Mouse (Mus musculus) CH12.LX (cell line): Measurements from ENCODE around the gene Pla2g2c. TPM values are rescaled to one million over a fixed set of nuclear protein-coding genes. Genes with fewer than 3 reads are reported as not detected.

ENCODE experiments used
- DNase-seq: peaks from one replicate; pipeline ENCODE4 v3.0.0-alpha.2; 2013; ENCODE audit errors: extremely low read depth
- H3K27ac ChIP-seq: 2 replicates; pipeline ENCODE4 v1.5.1; 2012; ENCODE audit warnings: low read depth, mild to moderate bottlenecking, control low read depth, moderate library complexity; ENCODE audit not compliant: insufficient read depth
- H3K27me3 ChIP-seq: replicated peaks from 2 replicates; pipeline ENCODE3; 2012; ENCODE audit warnings: inconsistent platforms
- H3K36me3 ChIP-seq, 2 experiments: replicated peaks in 1 of 2; 2 replicates each; pipeline versions ENCODE3 to v1.6.1; 2012; ENCODE audit warnings: inconsistent platforms in 1 of 2, low read length in 1 of 2, mild to moderate bottlenecking in 1 of 2, mixed read lengths in 1 of 2, moderate library complexity in 1 of 2; ENCODE audit not compliant: control insufficient read depth in 1 of 2, insufficient read depth in 1 of 2
- H3K4me1 ChIP-seq, 2 experiments: 2 replicates each; pipeline ENCODE4 v1.6.1; 2012; ENCODE audit warnings: inconsistent platforms in 1 of 2, moderate library complexity in 1 of 2; ENCODE audit not compliant: insufficient read depth in 2 of 2, control insufficient read depth in 1 of 2
- H3K4me2 ChIP-seq: 2 replicates; pipeline ENCODE4 v1.6.1; 2012; ENCODE audit warnings: low read depth, mild to moderate bottlenecking, control low read depth; ENCODE audit not compliant: poor library complexity, insufficient read depth, severe bottlenecking
- H3K4me3 ChIP-seq, 3 experiments: fragments of 150-350 bp in 1 of 3; sonication (generic) in 1 of 3; replicated peaks in 1 of 3; 2 replicates each; pipeline versions ENCODE3 to v1.5.1; 2011 to 2012; ENCODE audit warnings: low read depth in 2 of 3, low read length in 2 of 3, mild to moderate bottlenecking in 2 of 3, moderate library complexity in 2 of 3, control low read depth in 1 of 3, improper control_type of control experiment in 1 of 3, inconsistent platforms in 1 of 3, mixed read lengths in 1 of 3; ENCODE audit not compliant: poor library complexity in 1 of 3
- H3K79me2 ChIP-seq: replicated peaks from 2 replicates; pipeline ENCODE4 v1.6.1; 2012; ENCODE audit warnings: mild to moderate bottlenecking, moderate library complexity; ENCODE audit not compliant: control insufficient read depth, poor library complexity, insufficient read depth, severe bottlenecking; ENCODE audit errors: extremely low read depth
- H3K9ac ChIP-seq: 2 replicates; pipeline ENCODE4 v1.6.1; 2012; ENCODE audit warnings: low read depth, mild to moderate bottlenecking, control low read depth, moderate library complexity; ENCODE audit not compliant: insufficient read depth
- H3K9me3 ChIP-seq: replicated peaks from 2 replicates; pipeline ENCODE3; 2012; ENCODE audit warnings: low read length, inconsistent platforms, mixed read lengths
- CTCF ChIP-seq, 2 experiments: IDR thresholded peaks in 1 of 2; conservative IDR thresholded peaks in 1 of 2; 2 replicates each; pipeline ENCODE4 v1.5.1; 2011 to 2012; ENCODE audit warnings: low read depth in 2 of 2, low read length in 2 of 2, improper control_type of control experiment in 1 of 2, inconsistent platforms in 1 of 2, mild to moderate bottlenecking in 1 of 2, moderate library complexity in 1 of 2
- EP300 ChIP-seq: IDR thresholded peaks from 2 replicates; pipeline ENCODE4 v1.6.1; 2011; ENCODE audit warnings: low read length, improper control_type of control experiment
- ETS1 ChIP-seq: conservative IDR thresholded peaks from 2 replicates; pipeline ENCODE4 v1.6.1; 2012; ENCODE audit warnings: low read depth, mild to moderate bottlenecking, inconsistent platforms, low read length, improper control_type of control experiment, moderate library complexity
- HCFC1 ChIP-seq: IDR thresholded peaks from 2 replicates; pipeline ENCODE4 v1.6.1; 2012; ENCODE audit warnings: low read depth, mild to moderate bottlenecking, inconsistent platforms, low read length, improper control_type of control experiment
- JUND ChIP-seq: conservative IDR thresholded peaks from 2 replicates; pipeline ENCODE4 v1.6.1; 2011; ENCODE audit warnings: low read depth, low read length, improper control_type of control experiment
- KAT2A ChIP-seq: IDR thresholded peaks from 2 replicates; pipeline ENCODE4 v1.6.1; 2012; ENCODE audit warnings: low read length, improper control_type of control experiment, inconsistent platforms; ENCODE audit not compliant: insufficient replicate concordance
- MAX ChIP-seq: IDR thresholded peaks from 2 replicates; pipeline ENCODE4 v1.6.1; 2011; ENCODE audit warnings: low read length, improper control_type of control experiment
- MXI1 ChIP-seq: IDR thresholded peaks from 2 replicates; pipeline ENCODE4 v1.6.1; 2011; ENCODE audit warnings: mild to moderate bottlenecking, low read depth, low read length, improper control_type of control experiment
- MYC ChIP-seq: IDR thresholded peaks from 2 replicates; pipeline ENCODE4 v1.6.1; 2011; ENCODE audit warnings: low read depth, mild to moderate bottlenecking, improper control_type of control experiment, low read length
- PAX5 ChIP-seq: IDR thresholded peaks from 2 replicates; pipeline ENCODE4 v1.6.1; 2012; ENCODE audit warnings: low read length, inconsistent platforms, mixed read lengths
- POLR2A ChIP-seq: IDR thresholded peaks from 2 replicates; pipeline ENCODE4 v1.6.1; 2011; ENCODE audit warnings: low read depth, mild to moderate bottlenecking, improper control_type of control experiment, low read length
- POLR2AphosphoS2 ChIP-seq: IDR thresholded peaks from 2 replicates; pipeline ENCODE4 v1.6.1; 2011; ENCODE audit warnings: low read depth, low read length, improper control_type of control experiment
- RAD21 ChIP-seq: IDR thresholded peaks from 2 replicates; pipeline ENCODE4 v1.6.1; 2011; ENCODE audit warnings: low read depth, mild to moderate bottlenecking, low read length, improper control_type of control experiment, moderate library complexity
- USF2 ChIP-seq: conservative IDR thresholded peaks from 2 replicates; pipeline ENCODE4 v1.6.1; 2011; ENCODE audit warnings: low read depth, low read length, improper control_type of control experiment
- ZC3H11A ChIP-seq: IDR thresholded peaks from 2 replicates; pipeline ENCODE4 v1.6.1; 2012; ENCODE audit warnings: low read depth, mild to moderate bottlenecking, inconsistent platforms, low read length, improper control_type of control experiment
- dilution Hi-C: fragments of 300-500 bp; cut with MboI; formaldehyde crosslinking; loops from 2 replicates; pipeline ENCODE4 v1.14.3; 2020; ENCODE audit warnings: low sequenced_read_pairs; ENCODE audit not compliant: extremely low pct_unique_long_range_greater_than_20kb, extremely low pct_ligation_motif_present
- in situ Hi-C: fragments of 300-500 bp; cut with MboI; formaldehyde crosslinking; loops from 3 replicates; pipeline ENCODE4 v1.14.3; 2019; ENCODE audit warnings: low sequenced_read_pairs, low pct_ligation_motif_present, low pct_unique_long_range_greater_than_20kb, mixed read lengths
- polyA plus RNA-seq: library from polyadenylated mRNA; unstranded; fragments of >175 nt; gene quantifications from 2 replicates; pipeline ENCODE4 v1.2.1, GENCODE M21; 2012; ENCODE audit warnings: low read depth; ENCODE audit not compliant: insufficient read length
- total RNA-seq, 2 experiments: library from RNA; depleted of rRNA; stranded (reverse); fragments of 300-350 nt in 1 of 2; fragments of >200 nt in 1 of 2; gene quantifications; 2 replicates each; pipeline ENCODE4 v1.2.3; 2012 to 2014

Pla2g2c gene
- total and polyA plus RNA-seq, 3 experiments = not detected

GRCm38 (mm10) chr4:138702528-138702927 lies 22.1 kb upstream of the Pla2g2c start:
- H3K27ac ChIP-seq = no peak overlapping the region

GRCm38 (mm10) chr4:138703591-138703990 lies 21.0 kb upstream of the Pla2g2c start:
- TF ChIP-seq ETS1 = no peak
- TF ChIP-seq KAT2A = no peak
- Histone ChIP-seq H3K79me2 (no peaks in the 10 kb centered on the region), H3K27me3 (peaks cover 69% of the 10 kb centered on the region), H3K4me3 (no peak overlapping the region), H3K4me1 (no peaks in the 10 kb centered on the region), H3K9ac (no peak overlapping the region), H3K4me2 (no peak overlapping the region), H3K36me3 (no peaks in the 10 kb centered on the region), H3K9me3 (peaks cover 12% of the 10 kb centered on the region), H3K27ac (no peak overlapping the region)
- DNase-seq = no peak
- in situ Hi-C loops (no loop called here), dilution Hi-C loops (no loop called here)

More at GRCm38 (mm10) chr4:138702528-138702927, 22.1 kb upstream of the Pla2g2c start:
- Histone ChIP-seq H3K4me3 (no peak overlapping the region), H3K36me3 (no peaks in the 10 kb centered on the region), H3K9ac (no peak overlapping the region), H3K9me3 (peaks cover 12% of the 10 kb centered on the region), H3K4me2 (no peak overlapping the region), H3K4me1 (no peaks in the 10 kb centered on the region), H3K79me2 (no peaks in the 10 kb centered on the region), H3K27me3 (peaks cover 70% of the 10 kb centered on the region)
- dilution Hi-C loops (no loop called here), in situ Hi-C loops (no loop called here)
- no peak for TF ChIP-seq PAX5
- TF ChIP-seq HCFC1 = no peak
- TF ChIP-seq ZC3H11A = no peak
- no peak for TF ChIP-seq POLR2A
- no peak for TF ChIP-seq RAD21
- no peak for TF ChIP-seq MAX
- no peak for TF ChIP-seq CTCF (conservative IDR thresholded peaks at IDR 0.05 in 1 of 2, IDR thresholded peaks at IDR 0.05 in 1 of 2; ENCODE audit: low read depth in 2 of 2, low read length in 2 of 2)
- no peak for TF ChIP-seq EP300
- no peak for TF ChIP-seq USF2
- no peak for TF ChIP-seq POLR2AphosphoS2
- TF ChIP-seq KAT2A = no peak
- no peak for DNase-seq

GRCm38 (mm10) chr4:138704169-138704568 lies 20.4 kb upstream of the Pla2g2c start:
- H3K9ac ChIP-seq = no peak overlapping the region
- no peaks in the 10 kb centered on the region for H3K36me3 ChIP-seq
- H3K27me3 ChIP-seq = peaks cover 68% of the 10 kb centered on the region
- no peak overlapping the region for H3K4me2 ChIP-seq
- no peak for DNase-seq
- H3K27ac ChIP-seq = no peak overlapping the region
- no peaks in the 10 kb centered on the region for H3K4me1 ChIP-seq
- in situ Hi-C loops (no loop called here), dilution Hi-C loops (no loop called here)
- TF ChIP-seq MYC = no peak
- no peak for TF ChIP-seq EP300
- no peak for TF ChIP-seq HCFC1
- no peak for TF ChIP-seq MXI1
- no peak for TF ChIP-seq JUND
- H3K4me3 ChIP-seq = no peak overlapping the region
- H3K79me2 ChIP-seq = no peaks in the 10 kb centered on the region
- H3K9me3 ChIP-seq = peaks cover 9% of the 10 kb centered on the region
